Mouse (Mus musculus) liver, postnatal 0 days (tissue): Measurements from ENCODE around the gene Ube2m.

ENCODE experiments used
- CTCF ChIP-seq: sonication (generic); IDR thresholded peaks from 2 replicates; pipeline ENCODE4 v1.5.1; 2016; ENCODE audit warnings: antibody characterized with exemption, low read depth
- EP300 ChIP-seq: IDR thresholded peaks from 2 replicates; pipeline ENCODE4 v1.6.1; 2016; ENCODE audit warnings: antibody characterized with exemption, low read depth, mild to moderate bottlenecking

- TF ChIP-seq EP300 (no peak), CTCF (peak; percentile 27; the same call in 1 of the 2 replicates)
Measured at GRCm38 (mm10) chr7:13003380-13003779, 34.7 kb downstream of the Ube2m start.
